Mouse (Mus musculus): ENCODE measurements around the gene Neu1.
"Not testable (repeated sequence)": the region's sequence is repeated elsewhere in the genome, so short reads cannot be mapped to it uniquely, and the experiment has no call there.

- TF ChIP-seq CTCF (IDR thresholded peaks at IDR 0.05; ENCODE audit: low read depth); EP300 (optimal IDR thresholded peaks at IDR 0.05): not testable (repeated sequence)
Measured at GRCm38 (mm10) chr17:34969822-34970221, 38.8 kb downstream of the Neu1 start, which contains the start of gene Gm20481.
